Mouse (Mus musculus) kidney, embryonic 16.5 days (tissue): Measurements from ENCODE around the gene Sub1. TPM values are rescaled to one million over a fixed set of nuclear protein-coding genes. Genes with fewer than 3 reads are reported as not detected.
A peak's percentile ranks its signal among the peaks of the same experiment; 100 is the strongest.

ENCODE experiments used
- ATAC-seq: fragments of 200-750 bp; cut with Nextera tagmentation; 2 replicates; pipeline ENCODE4 v1.8.0; 2017; ENCODE audit warnings: moderate TSS enrichment; ENCODE audit not compliant: low FRiP score, low TSS enrichment
- H3K27ac ChIP-seq: fragments of 300-500 bp; sonication (generic); 2 replicates; pipeline ENCODE4 v1.5.1; 2014; ENCODE audit warnings: low read length
- H3K27me3 ChIP-seq: fragments of 300-500 bp; sonication (generic); 2 replicates; pipeline ENCODE4 v1.6.1; 2014; ENCODE audit warnings: low read length, control low read depth, mixed read lengths; ENCODE audit not compliant: insufficient read depth
- H3K36me3 ChIP-seq: fragments of 300-500 bp; sonication (generic); 2 replicates; pipeline ENCODE4 v1.6.1; 2014; ENCODE audit warnings: low read length, control low read depth, mixed read lengths; ENCODE audit not compliant: insufficient read depth
- H3K4me1 ChIP-seq: fragments of 300-500 bp; sonication (generic); 2 replicates; pipeline ENCODE4 v1.6.1; 2014; ENCODE audit warnings: low read length, control low read depth, mixed read lengths; ENCODE audit not compliant: insufficient read depth
- H3K4me2 ChIP-seq: fragments of 300-500 bp; sonication (generic); replicated peaks from 2 replicates; pipeline ENCODE4 v1.6.1; 2014; ENCODE audit warnings: low read depth, low read length
- H3K4me3 ChIP-seq: fragments of 300-500 bp; sonication (generic); 2 replicates; pipeline ENCODE4 v1.5.1; 2014; ENCODE audit warnings: mild to moderate bottlenecking, low read length
- H3K9ac ChIP-seq: fragments of 300-500 bp; sonication (generic); replicated peaks from 2 replicates; pipeline ENCODE4 v1.6.1; 2014; ENCODE audit warnings: low read length
- H3K9me3 ChIP-seq: fragments of 300-500 bp; sonication (generic); 2 replicates; pipeline ENCODE4 v1.6.1; 2016; ENCODE audit warnings: low read length, control low read depth
- WGBS: fragments of 180-500 bp; shearing (Covaris S2); extraction: QIAGEN DNeasy Blood & Tissue Kit; methylation state at CpG from one replicate; pipeline ENCODE4 v1.1.7; 2014; 5-methylcytosine and 5-hydroxymethylcytosine counted together
- polyA plus RNA-seq: library from polyadenylated mRNA; unstranded; fragments of >200 nt; fragmentation: Nextera tagmentation; extraction: Ambion mirVana; gene quantifications from 2 replicates; pipeline ENCODE4 v1.2.1, GENCODE M21; 2015

Gene Sub1
- 625 and 637 TPM in 2 replicates for polyA plus RNA-seq

DNA sequence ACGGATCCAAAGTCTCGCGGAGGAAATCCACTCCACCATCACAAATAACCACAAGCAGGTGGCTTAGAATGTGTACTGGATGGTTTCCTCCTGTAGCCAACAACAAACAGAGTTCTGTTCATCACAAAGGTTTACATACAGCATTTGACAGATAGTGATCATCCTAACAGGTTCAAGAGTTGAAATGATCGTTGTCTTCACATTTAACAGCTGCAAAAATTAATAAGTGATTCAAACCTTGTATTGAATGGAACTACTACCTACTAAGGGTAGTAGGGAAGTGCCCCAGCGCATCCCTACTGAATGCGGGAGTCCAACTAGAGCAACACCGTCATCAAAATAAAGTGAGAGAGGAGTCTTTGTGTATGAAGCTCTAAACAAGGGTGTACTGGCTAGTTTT, at the start of gene Sub1:
Gene Sub1, minus strand, starts transcription at position 101 of the 400 bp plus-strand sequence.
- Histone ChIP-seq H3K4me1 (peaks cover 25% of the 10 kb centered on the region), H3K36me3 (peaks cover 6% of the 10 kb centered on the region; the same call in 1 of the 2 replicates), H3K9ac (peak within 1 kb of the TSS; percentile 99), H3K9me3 (no peaks in the 10 kb centered on the region), H3K4me3 (peak within 1 kb of the TSS; percentile 99), H3K27ac (peak within 1 kb of the TSS; percentile 91), H3K27me3 (no peaks in the 10 kb centered on the region), H3K4me2 (peak within 1 kb of the TSS; percentile 92)
- ATAC-seq, result no peak
- WGBS, result 92% methylated on average over 7 of the region's 7 CpGs

DNA sequence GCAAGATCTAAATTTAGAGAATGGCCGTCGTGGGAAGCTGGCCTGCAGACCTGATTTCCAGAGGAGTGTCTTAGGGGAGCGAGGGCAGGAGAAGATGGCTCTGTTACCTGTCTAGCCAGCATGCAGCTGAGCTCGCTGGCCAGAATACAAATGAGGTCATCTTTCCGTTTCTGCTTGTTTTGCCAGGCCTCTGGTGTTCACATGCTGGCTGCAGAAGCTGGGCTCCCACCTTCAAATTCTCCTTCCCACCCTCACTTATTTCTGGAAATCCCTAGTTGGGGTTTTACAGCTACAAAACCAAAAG, 43.6 kb upstream of the Sub1 start:
- H3K9me3 ChIP-seq, result no peaks in the 10 kb centered on the region
- no peaks in the 10 kb centered on the region for H3K27me3 ChIP-seq
- H3K4me1 ChIP-seq, result 0 out of 2 replicates have a peak, but pooled peaks cover 7% of the 10 kb centered on the region
- no peak for ATAC-seq
- H3K4me3 ChIP-seq, result no peak overlapping the region
- no peak overlapping the region for H3K9ac ChIP-seq
- WGBS, result 61% methylated on average over 5 of the region's 5 CpGs
- no peak overlapping the region for H3K4me2 ChIP-seq
- no peak overlapping the region for H3K27ac ChIP-seq
- no peaks in the 10 kb centered on the region for H3K36me3 ChIP-seq

DNA sequence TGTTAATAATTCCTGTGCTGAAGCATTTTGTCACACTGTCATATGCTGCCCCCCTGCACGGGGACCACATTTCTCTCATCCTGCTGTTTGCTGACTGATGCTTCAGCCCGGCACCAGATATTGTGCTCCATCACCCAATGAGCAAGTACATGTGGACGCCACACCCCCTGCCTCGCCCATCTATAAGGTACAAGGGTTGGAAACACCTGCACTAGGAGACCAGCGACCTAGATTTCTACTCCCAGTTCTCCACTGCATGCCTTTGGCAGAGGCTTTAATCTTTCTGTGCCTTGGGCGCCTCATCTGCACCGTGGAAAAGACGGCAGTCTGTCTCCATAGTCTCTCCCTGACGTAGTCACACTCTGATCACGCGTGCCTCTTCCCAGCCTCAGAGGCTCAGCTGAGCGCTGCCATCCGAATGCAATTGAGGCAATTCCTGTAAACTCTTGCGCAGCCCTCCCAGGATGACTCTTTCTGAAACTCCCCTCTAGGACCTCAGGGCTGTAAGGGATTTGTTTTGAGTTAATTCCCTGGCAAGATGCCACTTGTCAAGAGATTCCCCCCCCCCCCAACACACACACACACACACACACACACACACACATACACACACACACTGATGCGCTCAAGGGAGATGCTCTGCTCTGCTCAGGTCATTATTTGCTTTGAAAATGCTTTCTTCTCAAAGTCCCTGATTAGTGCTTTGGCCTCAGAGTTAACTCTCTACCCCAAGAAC, 43.1 kb upstream of the Sub1 start:
- 0 out of 2 replicates have a peak, but pooled peaks cover 7% of the 10 kb centered on the region for H3K4me1 ChIP-seq
- no peaks in the 10 kb centered on the region for H3K27me3 ChIP-seq
- no peak overlapping the region for H3K9ac ChIP-seq
- no peaks in the 10 kb centered on the region for H3K36me3 ChIP-seq
- no peak overlapping the region for H3K27ac ChIP-seq
- H3K4me2 ChIP-seq, result no peak overlapping the region
- 76% methylated on average over 15 of the region's 15 CpGs for WGBS
- no peaks in the 10 kb centered on the region for H3K9me3 ChIP-seq
- H3K4me3 ChIP-seq, result no peak overlapping the region
- no peak for ATAC-seq

GRCm38 (mm10) chr15:12039256-12039655, 42.5 kb upstream of the Sub1 start:
- Histone ChIP-seq H3K9me3 (no peaks in the 10 kb centered on the region), H3K4me2 (no peak overlapping the region), H3K27ac (no peak overlapping the region), H3K36me3 (no peaks in the 10 kb centered on the region), H3K9ac (no peak overlapping the region), H3K4me3 (no peak overlapping the region), H3K4me1 (0 out of 2 replicates have a peak, but pooled peaks cover 7% of the 10 kb centered on the region), H3K27me3 (no peaks in the 10 kb centered on the region)
- no peak for ATAC-seq
- 80% methylated on average over 10 of the region's 10 CpGs for WGBS

DNA sequence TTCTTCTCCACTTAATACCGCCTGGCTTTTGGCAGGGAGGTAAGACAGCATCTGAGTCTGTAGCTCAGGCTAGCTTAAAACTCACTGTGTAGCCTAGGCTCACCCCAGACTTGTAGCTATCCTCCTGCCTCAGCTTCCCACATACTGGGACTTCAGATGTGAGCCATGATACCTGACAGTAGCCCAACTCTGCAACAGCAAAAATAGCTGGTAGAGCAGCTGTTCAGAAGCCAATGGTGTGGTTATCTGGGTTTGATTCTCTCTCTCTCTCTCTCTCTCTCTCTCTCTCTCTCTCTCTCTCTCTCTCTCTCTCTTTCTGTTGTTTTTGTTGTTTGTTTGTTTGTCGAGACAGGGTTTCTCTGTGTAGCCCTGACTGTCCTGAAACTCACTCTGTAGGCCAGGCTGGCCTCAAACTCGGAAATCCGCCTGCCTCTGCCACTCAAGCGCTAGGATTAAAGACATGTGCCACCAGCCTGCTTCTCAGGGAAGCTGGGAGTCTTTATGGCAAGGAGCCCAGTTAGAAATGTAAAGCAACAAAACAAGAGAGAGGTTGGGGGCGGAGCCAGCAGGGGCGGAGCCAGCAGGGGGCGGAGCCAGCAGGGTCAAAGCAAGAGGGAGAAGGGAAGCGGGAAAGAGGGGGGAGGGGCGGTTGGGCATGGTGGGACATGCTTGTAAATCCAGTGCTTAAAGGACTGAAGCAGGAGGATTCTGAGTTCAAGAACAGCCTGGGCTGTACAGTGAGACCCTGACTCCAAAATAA, 41.3 kb upstream of the Sub1 start:
- no peaks in the 10 kb centered on the region for H3K9me3 ChIP-seq
- ATAC-seq, result no peak
- H3K36me3 ChIP-seq, result no peaks in the 10 kb centered on the region
- WGBS, result 75% methylated on average over 10 of the region's 10 CpGs
- H3K4me3 ChIP-seq, result no peak overlapping the region
- no peaks in the 10 kb centered on the region for H3K27me3 ChIP-seq
- H3K9ac ChIP-seq, result no peak overlapping the region
- H3K4me1 ChIP-seq, result 0 out of 2 replicates have a peak, but pooled peaks cover 7% of the 10 kb centered on the region
- H3K27ac ChIP-seq, result no peak overlapping the region
- H3K4me2 ChIP-seq, result no peak overlapping the region

DNA sequence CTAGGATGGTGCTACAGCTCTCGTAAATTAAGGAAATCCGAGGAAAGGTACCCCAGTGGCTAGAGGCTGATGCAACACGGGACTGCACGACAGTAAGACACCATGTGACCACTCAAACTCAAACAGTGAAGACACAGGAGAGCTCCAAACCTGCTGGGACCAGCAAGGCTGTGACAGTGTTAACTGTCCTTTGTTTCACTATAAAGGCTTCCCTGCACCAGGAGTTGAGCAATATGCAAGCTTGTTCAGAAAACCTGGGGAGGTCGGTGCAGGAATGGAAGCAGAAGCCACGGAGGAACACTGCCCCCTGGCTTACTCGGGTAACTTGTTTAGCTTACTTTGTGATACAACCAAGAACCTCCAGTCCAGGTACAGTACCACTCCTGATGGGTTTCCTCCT, 40.4 kb upstream of the Sub1 start:
- WGBS, result 51% methylated on average over 7 of the region's 7 CpGs
- 0 out of 2 replicates have a peak, but pooled peaks cover 7% of the 10 kb centered on the region for H3K4me1 ChIP-seq
- no peaks in the 10 kb centered on the region for H3K9me3 ChIP-seq
- no peak overlapping the region for H3K4me2 ChIP-seq
- H3K27ac ChIP-seq, result no peak overlapping the region
- no peak overlapping the region for H3K9ac ChIP-seq
- H3K36me3 ChIP-seq, result no peaks in the 10 kb centered on the region
- H3K4me3 ChIP-seq, result no peak overlapping the region
- no peak for ATAC-seq
- H3K27me3 ChIP-seq, result no peaks in the 10 kb centered on the region

- H3K9me3 ChIP-seq, result no peaks in the 10 kb centered on the region
- no peak for ATAC-seq
- 70% methylated on average over 5 of the region's 5 CpGs for WGBS
- no peak overlapping the region for H3K9ac ChIP-seq
- H3K27me3 ChIP-seq, result no peaks in the 10 kb centered on the region
- H3K4me3 ChIP-seq, result no peak overlapping the region
- no peaks in the 10 kb centered on the region for H3K36me3 ChIP-seq
- H3K27ac ChIP-seq, result no peak overlapping the region
- H3K4me1 ChIP-seq, result 0 out of 2 replicates have a peak, but pooled peaks cover 7% of the 10 kb centered on the region
- no peak overlapping the region for H3K4me2 ChIP-seq
These were observed 39.9 kb upstream of the Sub1 start for GRCm38 (mm10) chr15:12036675-12037074.

GRCm38 (mm10) chr15:12034317-12034716, 37.5 kb upstream of the Sub1 start:
- no peak overlapping the region for H3K9ac ChIP-seq
- no peak for ATAC-seq

DNA sequence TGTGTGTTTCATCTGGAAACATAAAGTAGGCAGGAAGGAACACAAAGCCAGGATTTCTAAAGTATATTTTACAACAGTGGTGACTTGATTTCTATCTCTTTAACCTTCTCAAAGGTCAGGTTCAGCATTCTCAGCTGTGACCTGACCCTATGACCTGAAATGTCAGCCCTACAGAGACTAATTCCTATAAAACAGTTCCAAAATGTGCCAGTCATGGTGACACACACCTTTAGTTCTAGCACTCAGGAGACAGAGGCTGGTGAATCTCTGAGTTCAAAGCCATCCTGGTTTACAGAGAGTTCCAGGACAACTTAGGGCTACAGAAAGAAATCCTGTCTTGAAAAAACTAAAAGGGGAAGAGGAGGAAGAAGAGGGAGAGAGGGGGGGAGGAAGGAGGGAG, 36.4 kb upstream of the Sub1 start:
- ATAC-seq, result no peak
- H3K4me2 ChIP-seq, result no peak overlapping the region
- no peak overlapping the region for H3K27ac ChIP-seq
- H3K36me3 ChIP-seq, result no peaks in the 10 kb centered on the region
- no peak overlapping the region for H3K9ac ChIP-seq
- no peaks in the 10 kb centered on the region for H3K4me1 ChIP-seq
- H3K27me3 ChIP-seq, result no peaks in the 10 kb centered on the region
- no peak overlapping the region for H3K4me3 ChIP-seq
- 0 out of 2 replicates have a peak, but pooled peaks cover 2% of the 10 kb centered on the region for H3K9me3 ChIP-seq

More at GRCm38 (mm10) chr15:12034317-12034716, 37.5 kb upstream of the Sub1 start:
- Histone ChIP-seq H3K4me2 (no peak overlapping the region), H3K4me3 (no peak overlapping the region), H3K36me3 (no peaks in the 10 kb centered on the region), H3K27me3 (no peaks in the 10 kb centered on the region), H3K27ac (no peak overlapping the region), H3K9me3 (no peaks in the 10 kb centered on the region), H3K4me1 (0 out of 2 replicates have a peak, but pooled peaks cover 2% of the 10 kb centered on the region)
- 92% methylated on average over 4 of the region's 4 CpGs for WGBS

- Histone ChIP-seq H3K4me1 (no peaks in the 10 kb centered on the region), H3K9me3 (0 out of 2 replicates have a peak, but pooled peaks cover 2% of the 10 kb centered on the region), H3K27me3 (no peaks in the 10 kb centered on the region), H3K36me3 (no peaks in the 10 kb centered on the region), H3K4me2 (no peak overlapping the region), H3K9ac (no peak overlapping the region), H3K4me3 (no peak overlapping the region), H3K27ac (no peak overlapping the region)
- no peak for ATAC-seq
- WGBS, result 90% methylated on average over 3 of the region's 3 CpGs
These were observed 35.7 kb upstream of the Sub1 start for GRCm38 (mm10) chr15:12032512-12032911.
